In genomic region chr11:97669268-97669667, GRCm38 (mm10) we compare ENCODE assay signal across 8 mouse cellular contexts. TPM values are rescaled to one million over a fixed set of nuclear protein-coding genes. Genes with fewer than 3 reads are reported as not detected.
DNase-seq lines count a peak whose midpoint lies in the region; ATAC-seq lines count a peak whose summit lies in the region.

No protein-coding gene starts in this region.

- DNase-seq in frontal cortex, adult 2 months (ENCODE audit: extremely low spot score in 1 of 2, low spot score in 1 of 2), result no peak
- DNase-seq in kidney, postnatal 36 days, result peak; percentile 21 to 24
- no peak for DNase-seq in kidney, adult 8-10 months
- no peak for DNase-seq in MN1 (ENCODE audit: low spot score)
- no peak for DNase-seq in liver

- H3K4me1 ChIP-seq in brown adipose tissue, adult 24 weeks (ENCODE audit: control insufficient read depth, insufficient read depth, insufficient read length, low read length), result peaks cover 2% of the 10 kb centered on the region; the same call in 1 of the 2 replicates
- H3K4me1 ChIP-seq in limb, embryonic 15.5 days, result peaks cover 36% of the 10 kb centered on the region

- WGBS in limb, embryonic 15.5 days, result 61% methylated on average over 15 of the region's 15 CpGs

- no peaks in the 10 kb centered on the region for H3K27me3 ChIP-seq in limb, embryonic 15.5 days

- H3K36me3 ChIP-seq in limb, embryonic 15.5 days, result peaks cover 86% of the 10 kb centered on the region

- peak overlapping the region; percentile 17; the same call in 1 of the 2 replicates for H3K9ac ChIP-seq in limb, embryonic 15.5 days

- 0 out of 2 replicates have a peak, but pooled peaks have one; percentile 18 for ATAC-seq in frontal cortex, adult (ENCODE audit: low TSS enrichment)
- no peak for ATAC-seq in limb, embryonic 15.5 days (ENCODE audit: insufficient number of reproducible peaks, low FRiP score, low TSS enrichment, low read depth)

- no peak overlapping the region for H3K4me2 ChIP-seq in limb, embryonic 15.5 days

- H3K4me3 ChIP-seq in brown adipose tissue, adult 24 weeks (ENCODE audit: insufficient read depth, low read depth, low read length), result no peak overlapping the region
- no peak overlapping the region for H3K4me3 ChIP-seq in limb, embryonic 15.5 days

- H3K9me3 ChIP-seq in limb, embryonic 15.5 days, result no peaks in the 10 kb centered on the region

- peak overlapping the region; percentile 41 for H3K27ac ChIP-seq in brown adipose tissue, adult 24 weeks (replicated peaks; ENCODE audit: low read depth, low read length)
- H3K27ac ChIP-seq in limb, embryonic 15.5 days, result no peak overlapping the region

RNA-seq across cellular contexts. Expression of gene Mllt6, which starts 6.1 kb away (rescaled TPM):
- polyA plus RNA-seq in frontal cortex, adult 2 months (2012; rRNA removed), result 74.9 and 84.0 TPM in 2 replicates
- 10.9 and 12.9 TPM in 2 replicates for polyA plus RNA-seq in brown adipose tissue, adult 24 weeks (2012; ENCODE audit: insufficient read depth, insufficient read length, missing spikeins)
- 2.4 and 2.6 TPM in 2 replicates for polyA plus RNA-seq in limb, embryonic 15.5 days (2015; fragmentation: Nextera tagmentation; extraction: Ambion mirVana)

RNA-seq across cellular contexts. Expression of gene Cisd3, which starts 16.4 kb away (rescaled TPM):
- polyA plus RNA-seq in frontal cortex, adult 2 months (2012; rRNA removed), result 51.9 and 54.8 TPM in 2 replicates
- polyA plus RNA-seq in brown adipose tissue, adult 24 weeks (2012; ENCODE audit: insufficient read depth, insufficient read length, missing spikeins), result 420 and 579 TPM in 2 replicates
- 13.5 and 18.6 TPM in 2 replicates for polyA plus RNA-seq in limb, embryonic 15.5 days (2015; fragmentation: Nextera tagmentation; extraction: Ambion mirVana)

RNA-seq across cellular contexts. Expression of gene Pcgf2, which starts 31.0 kb away (rescaled TPM):
- polyA plus RNA-seq in frontal cortex, adult 2 months (2012; rRNA removed), result 74.6 and 83.8 TPM in 2 replicates
- 6.8 and 12.7 TPM in 2 replicates for polyA plus RNA-seq in brown adipose tissue, adult 24 weeks (2012; ENCODE audit: insufficient read depth, insufficient read length, missing spikeins)
- polyA plus RNA-seq in limb, embryonic 15.5 days (2015; fragmentation: Nextera tagmentation; extraction: Ambion mirVana), result 13.1 and 14.7 TPM in 2 replicates

RNA-seq across cellular contexts. Expression of gene Psmb3, which starts 33.9 kb away (rescaled TPM):
- polyA plus RNA-seq in frontal cortex, adult 2 months (2012; rRNA removed), result 241 and 243 TPM in 2 replicates
- polyA plus RNA-seq in brown adipose tissue, adult 24 weeks (2012; ENCODE audit: insufficient read depth, insufficient read length, missing spikeins), result 364 and 464 TPM in 2 replicates
- 413 and 414 TPM in 2 replicates for polyA plus RNA-seq in limb, embryonic 15.5 days (2015; fragmentation: Nextera tagmentation; extraction: Ambion mirVana)

RNA-seq across cellular contexts. Expression of gene Epop, which starts 39.8 kb away (rescaled TPM):
- 49.4 and 65.0 TPM in 2 replicates for polyA plus RNA-seq in frontal cortex, adult 2 months (2012; rRNA removed)
- not detected in 2 replicates for polyA plus RNA-seq in brown adipose tissue, adult 24 weeks (2012; ENCODE audit: insufficient read depth, insufficient read length, missing spikeins)
- 1.9 and 3.2 TPM in 2 replicates for polyA plus RNA-seq in limb, embryonic 15.5 days (2015; fragmentation: Nextera tagmentation; extraction: Ambion mirVana)

Comparison
In these comparisons a context has a peak if more than half of its experiments do, and no peak if none do; other contexts are left out.
1. DNase-seq: peak in kidney, postnatal 36 days (2 of 2); none in frontal cortex, adult 2 months (0 of 2), kidney, adult 8-10 months (0 of 2), MN1 (single experiment) and liver (single experiment).